Mouse (Mus musculus) gastrocnemius, adult 8-10 months (tissue): Measurements from ENCODE around the gene Gys2. TPM values are rescaled to one million over a fixed set of nuclear protein-coding genes. Genes with fewer than 3 reads are reported as not detected.
"Not testable (repeated sequence)": the region's sequence is repeated elsewhere in the genome, so short reads cannot be mapped to it uniquely, and the experiment has no call there.

Experiments used
- DNase-seq, 2 experiments: peaks; one replicate each; pipeline ENCODE4 v3.0.0; 2022; ENCODE audit warnings: low spot score in 2 of 2
- total RNA-seq, 4 experiments: library from RNA; stranded (reverse); gene quantifications; 2 replicates each; pipeline ENCODE4 v1.2.4; 2022

Gene Gys2
- under 1 TPM in 2 of 4 experiments, not detected in 2; 0.16 to 0.18 TPM for total RNA-seq

- DNase-seq: no peak
Observed at GRCm38 (mm10) chr6:142472801-142473203, at the start of gene Gys2. TSS of gene Gys2 (minus strand) at chr6:142473109.

GRCm38 (mm10) chr6:142521591-142522110 lies 48.7 kb upstream of the Gys2 start:
- DNase-seq: no peak

GRCm38 (mm10) chr6:142519110-142519509 lies 46.2 kb upstream of the Gys2 start:
- DNase-seq: no peak

DNA sequence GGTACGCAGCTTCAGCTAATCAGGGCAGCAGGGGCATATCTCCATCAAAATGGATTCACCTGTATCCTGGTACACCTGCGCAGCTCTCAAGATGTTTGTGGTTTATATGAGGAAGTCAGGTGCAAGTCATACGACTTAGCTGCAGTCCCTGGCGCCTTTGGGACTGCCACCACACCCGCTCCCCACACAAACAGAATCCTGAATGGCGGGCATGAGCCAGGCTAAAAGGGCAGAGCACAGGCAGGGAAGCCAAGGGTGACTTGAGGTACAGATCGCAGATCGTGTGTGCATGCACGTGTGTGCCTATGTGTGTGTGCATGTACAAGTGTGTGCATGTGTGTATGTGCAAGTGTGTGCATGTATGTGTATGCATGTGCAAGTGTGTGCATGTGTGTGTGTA lies 42.5 kb upstream of the Gys2 start:
- not testable (repeated sequence) for DNase-seq

- DNase-seq: no peak
Observed at GRCm38 (mm10) chr6:142514912-142515311, 42.0 kb upstream of the Gys2 start.

- DNase-seq: no peak
Observed at GRCm38 (mm10) chr6:142512902-142513301, 40.0 kb upstream of the Gys2 start.

- no peak for DNase-seq
Observed at GRCm38 (mm10) chr6:142511516-142512135, 38.7 kb upstream of the Gys2 start.

GRCm38 (mm10) chr6:142508663-142509062 lies 35.8 kb upstream of the Gys2 start:
- no peak for DNase-seq

GRCm38 (mm10) chr6:142507785-142508162 lies 34.9 kb upstream of the Gys2 start, which contains the start of gene Ldhb:
TSS of gene Ldhb (minus strand) at chr6:142507957.
- peak; percentile 49 to 72 for DNase-seq

DNA sequence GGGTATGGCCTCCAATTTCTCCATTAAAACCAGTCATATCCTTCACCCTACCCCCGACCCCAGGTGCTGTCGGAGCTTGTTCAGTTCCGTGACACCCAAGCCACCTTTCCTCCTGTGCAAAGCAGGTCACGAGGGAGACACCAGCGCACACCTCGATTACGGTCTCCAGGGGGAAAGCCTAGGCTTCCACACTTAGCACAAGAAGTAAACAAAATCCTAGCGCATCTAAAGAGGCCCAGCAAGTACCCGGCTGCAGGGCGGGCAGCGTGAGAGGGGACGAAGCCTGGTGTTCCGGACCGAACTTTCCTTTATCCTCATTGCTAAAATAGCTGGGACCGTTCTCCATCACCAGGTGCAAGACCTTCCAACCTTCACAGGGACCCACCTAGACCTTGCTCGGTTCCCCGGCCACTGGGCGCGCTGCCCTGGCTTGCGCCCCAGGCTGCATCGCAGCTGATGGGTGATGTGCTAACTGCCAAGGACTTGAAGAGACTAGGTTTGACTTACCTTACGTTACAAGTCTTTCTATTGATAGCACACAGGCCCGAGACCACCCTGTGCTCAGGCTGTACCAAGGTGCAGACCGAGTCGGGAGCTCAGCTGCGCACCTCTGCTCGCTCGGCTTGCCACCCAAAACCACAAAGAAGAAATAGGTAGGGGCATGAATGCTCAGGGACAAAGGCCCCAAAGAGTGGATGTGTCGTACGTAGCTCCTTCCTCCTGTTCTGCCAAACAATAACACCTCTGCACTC lies 34.3 kb upstream of the Gys2 start:
- DNase-seq: no peak

GRCm38 (mm10) chr6:142506338-142507032 lies 33.6 kb upstream of the Gys2 start:
- DNase-seq: no peak

DNA sequence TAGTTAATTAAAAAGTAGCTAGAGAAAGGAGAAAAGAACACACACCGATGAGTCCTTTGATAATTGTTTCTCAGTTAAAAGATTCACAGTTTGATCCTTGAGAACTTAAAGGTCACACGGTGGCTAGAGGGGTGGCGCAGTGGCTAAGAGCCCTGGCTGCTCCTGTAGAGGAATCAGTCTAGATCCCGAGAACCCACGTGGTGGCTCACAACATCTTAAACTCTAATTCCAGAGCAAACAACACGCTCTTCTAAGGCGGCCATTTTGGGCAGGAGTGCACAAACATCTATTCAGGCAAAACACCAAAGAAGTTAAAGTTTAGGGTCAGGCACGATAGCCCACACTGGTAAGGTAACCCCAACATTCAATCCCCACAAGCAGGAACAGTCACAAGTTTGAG lies 30.7 kb upstream of the Gys2 start:
- no peak for DNase-seq

GRCm38 (mm10) chr6:142502519-142503125 lies 29.7 kb upstream of the Gys2 start:
- no peak for DNase-seq

DNA sequence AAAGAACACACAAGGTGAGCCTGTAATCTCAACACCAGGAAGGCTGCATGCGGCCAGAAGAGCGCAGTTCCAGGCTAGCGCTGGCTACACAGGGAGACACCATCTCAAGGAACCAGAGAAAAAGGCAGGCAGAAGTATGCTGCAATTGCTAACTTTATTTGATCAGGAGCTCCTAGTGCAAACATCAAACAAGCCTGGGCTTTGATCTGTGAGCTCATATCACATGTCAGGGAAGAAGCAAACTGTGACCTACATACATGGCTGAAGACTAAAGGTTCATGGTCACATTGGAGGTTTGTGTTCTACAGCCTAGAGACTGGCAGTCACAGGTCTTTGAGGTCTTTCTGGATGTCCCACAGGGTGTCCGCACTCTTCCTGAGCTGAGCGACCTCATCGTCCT lies 17.2 kb upstream of the Gys2 start:
- DNase-seq: not testable (repeated sequence)

DNA sequence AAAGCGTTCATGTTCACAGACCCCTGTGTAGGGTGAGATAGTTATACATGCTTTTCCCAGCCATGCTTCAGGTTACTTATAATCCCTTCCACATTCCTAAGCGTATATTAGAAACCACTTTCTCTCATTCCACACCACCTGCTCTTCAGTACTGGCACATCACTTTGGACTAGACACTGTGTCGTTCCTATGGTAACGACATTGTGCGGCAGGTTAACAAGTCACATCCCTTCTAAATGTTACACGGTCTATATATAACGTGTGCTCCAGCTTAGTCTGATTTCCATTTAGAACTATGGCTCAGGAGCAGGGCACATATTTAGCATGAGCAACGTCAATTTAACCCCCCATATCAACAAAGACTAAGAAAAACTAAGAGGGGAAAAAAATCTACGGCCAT lies 14.7 kb upstream of the Gys2 start:
- no peak for DNase-seq

DNA sequence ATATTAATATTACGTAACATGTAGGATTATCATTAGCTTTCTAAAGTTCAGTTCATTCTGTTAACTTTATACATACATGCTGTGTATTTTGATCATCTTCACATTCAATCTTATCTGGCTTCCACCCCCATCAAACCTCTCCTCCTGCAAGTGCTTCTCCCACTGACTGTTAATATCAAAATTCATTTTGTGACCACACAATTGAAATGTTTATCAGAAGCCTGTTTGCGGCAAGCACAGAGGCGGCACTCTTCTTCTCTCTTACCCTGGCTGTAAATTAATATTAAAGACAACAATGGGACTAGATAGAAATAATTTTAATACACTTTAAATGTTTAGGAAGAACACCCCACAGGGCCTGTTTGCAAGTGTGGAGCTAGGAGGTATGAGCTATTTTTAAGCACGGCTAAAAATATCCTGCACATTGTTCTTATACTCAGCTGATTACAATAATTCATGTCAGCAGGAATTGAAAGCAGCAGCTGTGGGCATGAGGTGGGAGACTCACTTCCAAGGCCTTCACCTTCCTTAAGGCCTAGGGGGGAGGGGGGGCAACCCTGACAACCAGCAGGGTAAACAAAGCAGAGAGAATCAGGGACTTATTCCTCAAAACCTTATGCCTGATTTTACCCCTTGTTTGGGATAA lies 12.7 kb upstream of the Gys2 start:
- no peak for DNase-seq

DNA sequence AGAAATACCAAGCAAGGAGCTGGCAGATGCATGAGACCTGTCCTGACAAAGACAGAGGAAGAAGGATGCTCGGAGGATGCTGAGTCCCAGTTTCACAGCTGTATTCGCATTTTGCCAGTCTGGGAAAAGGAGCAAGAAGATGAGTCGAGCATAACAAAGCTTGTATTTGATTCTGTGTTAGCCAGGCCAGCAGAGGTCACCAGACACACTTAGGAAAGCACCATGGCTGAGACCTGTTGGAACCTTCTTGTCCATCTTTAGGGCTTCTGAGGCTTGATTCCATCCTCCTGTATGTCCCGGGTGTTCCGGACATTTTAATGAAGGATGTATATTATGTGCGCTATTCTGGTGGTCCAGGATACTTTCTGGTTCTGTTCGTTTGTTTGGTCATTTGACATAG lies 4.3 kb upstream of the Gys2 start:
- DNase-seq: no peak

- DNase-seq: no peak
Observed at GRCm38 (mm10) chr6:142471141-142471540, 1.8 kb downstream of the Gys2 start.

DNA sequence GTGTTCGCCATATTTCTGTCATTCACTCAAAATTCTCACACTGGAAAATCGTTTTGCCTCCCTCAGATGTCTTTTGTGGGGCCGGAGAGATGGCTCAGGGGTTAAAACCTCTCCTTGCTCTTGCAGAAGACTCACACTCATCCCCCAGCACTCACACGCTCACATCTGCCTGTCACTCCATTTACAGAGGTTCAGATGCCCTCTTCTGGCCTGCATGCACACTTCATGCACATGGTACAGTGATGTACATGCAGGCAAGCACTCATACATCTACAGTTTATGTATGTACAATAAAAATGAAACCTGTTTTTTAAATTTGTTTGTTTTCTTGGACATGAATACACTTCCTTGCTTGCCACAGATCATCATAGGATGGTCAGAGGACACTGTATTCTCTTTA lies 3.3 kb downstream of the Gys2 start:
- DNase-seq: no peak

DNA sequence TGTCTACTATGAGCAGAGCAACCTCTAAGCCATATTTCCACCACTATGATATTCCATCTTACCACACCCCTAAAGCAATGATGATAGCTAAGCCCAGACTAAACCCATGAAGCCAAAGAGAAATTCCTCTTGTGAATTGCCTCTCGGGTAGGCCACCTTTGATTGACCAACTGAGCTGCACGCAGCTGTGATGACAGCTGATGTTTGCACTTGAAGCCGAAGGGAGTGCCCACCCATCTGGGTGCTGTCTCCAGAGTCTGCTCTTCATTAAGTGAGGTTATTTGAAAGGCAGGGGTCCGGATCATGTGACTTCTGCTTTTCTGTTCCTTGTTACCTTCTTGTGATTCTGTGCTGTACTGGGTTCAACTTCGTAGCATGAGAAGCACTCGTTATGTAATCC lies 10.7 kb downstream of the Gys2 start:
- DNase-seq: no peak

- DNase-seq: no peak
Observed at GRCm38 (mm10) chr6:142459017-142459678, 13.8 kb downstream of the Gys2 start.
